Mouse (Mus musculus): Measurements from ENCODE around the gene Baiap2l1. TPM values are rescaled to one million over a fixed set of nuclear protein-coding genes. Genes with fewer than 3 reads are reported as not detected.

Baiap2l1 gene
- polyA plus RNA-seq, 1 experiment from 2014 or later: 20.9 TPM

GRCm38 (mm10) chr5:144232531-144232930 is 125.4 kb downstream of the Baiap2l1 start:
- in situ Hi-C loops (cut with MboI; ENCODE audit: low pct_unique_long_range_greater_than_20kb): no loop called here
- ChIA-PET CTCF (no interaction called here), POLR2A (no interaction called here)
- DNase-seq (ENCODE audit: low read depth, low spot score) (no peak), ATAC-seq (no peak)
- H3K27me3 ChIP-seq: no peaks in the 10 kb centered on the region
- TF ChIP-seq CTCF (IDR thresholded peaks at IDR 0.05): no peak

- TF ChIP-seq CTCF (IDR thresholded peaks at IDR 0.05): no peak
- no peaks in the 10 kb centered on the region for H3K27me3 ChIP-seq
- DNase-seq (ENCODE audit: low read depth, low spot score) (no peak), ATAC-seq (no peak)
- in situ Hi-C loops (cut with MboI; ENCODE audit: low pct_unique_long_range_greater_than_20kb): no loop called here
- ChIA-PET POLR2A (no interaction called here), CTCF (no interaction called here)
Observed at GRCm38 (mm10) chr5:144231410-144231809, 126.5 kb downstream of the Baiap2l1 start.

- in situ Hi-C loops (cut with MboI; ENCODE audit: low pct_unique_long_range_greater_than_20kb): no loop called here
- TF ChIP-seq CTCF (IDR thresholded peaks at IDR 0.05): no peak
- no peak for ATAC-seq
- ChIA-PET POLR2A (no interaction called here), CTCF (interaction anchor here (1.0 kb wide), 1 partner anchor 14 kb away, joined by 3 read pairs; the partner anchor contains the start of gene Bri3)
- DNase-seq (ENCODE audit: low read depth, low spot score): no peak
- no peaks in the 10 kb centered on the region for H3K27me3 ChIP-seq
Observed at GRCm38 (mm10) chr5:144230216-144230615, 127.7 kb downstream of the Baiap2l1 start.

GRCm38 (mm10) chr5:144226220-144226619 is 131.7 kb downstream of the Baiap2l1 start:
- TF ChIP-seq CTCF (IDR thresholded peaks at IDR 0.05): no peak
- DNase-seq (ENCODE audit: low read depth, low spot score) (no peak), ATAC-seq (no peak)
- in situ Hi-C loops (cut with MboI; ENCODE audit: low pct_unique_long_range_greater_than_20kb): no loop called here
- ChIA-PET CTCF (no interaction called here), POLR2A (no interaction called here)
- H3K27me3 ChIP-seq: no peaks in the 10 kb centered on the region

GRCm38 (mm10) chr5:144223899-144224816 is 133.8 kb downstream of the Baiap2l1 start:
- DNase-seq (ENCODE audit: low read depth, low spot score) (no peak), ATAC-seq (no peak)
- ChIA-PET POLR2A (no interaction called here), CTCF (no interaction called here)
- in situ Hi-C loops (cut with MboI; ENCODE audit: low pct_unique_long_range_greater_than_20kb): no loop called here
- H3K27me3 ChIP-seq: no peaks in the 10 kb centered on the region
- no peak for TF ChIP-seq CTCF (IDR thresholded peaks at IDR 0.05)

- POLR2A ChIA-PET: no interaction called here
Observed at GRCm38 (mm10) chr5:144223503-144223862, 134.4 kb downstream of the Baiap2l1 start, which contains the start of gene Tecpr1. TSS of gene Tecpr1 (minus strand) at chr5:144223615.

GRCm38 (mm10) chr5:144222811-144223502 is 135.0 kb downstream of the Baiap2l1 start:
- H3K27me3 ChIP-seq: no peaks in the 10 kb centered on the region
- ATAC-seq (peak; percentile 49), DNase-seq (ENCODE audit: low read depth, low spot score) (no peak)
- CTCF ChIA-PET: interaction anchor here (1.3 to 1.5 kb wide), 2 partner anchors 15 to 16 kb away, joined by 3 to 4 read pairs; no protein-coding TSS in a partner anchor
- POLR2A ChIA-PET: no interaction called here
- in situ Hi-C loops (cut with MboI; ENCODE audit: low pct_unique_long_range_greater_than_20kb): no loop called here
- TF ChIP-seq CTCF (IDR thresholded peaks at IDR 0.05): no peak

More at GRCm38 (mm10) chr5:144223503-144223862, 134.4 kb downstream of the Baiap2l1 start, which contains the start of gene Tecpr1:
- TF ChIP-seq CTCF (IDR thresholded peaks at IDR 0.05): no peak
- DNase-seq (ENCODE audit: low read depth, low spot score) (peak; percentile 64), ATAC-seq (peak; percentile 93)
- in situ Hi-C loops (cut with MboI; ENCODE audit: low pct_unique_long_range_greater_than_20kb): no loop called here
- CTCF ChIA-PET: no interaction called here
- no peaks in the 10 kb centered on the region for H3K27me3 ChIP-seq

- H3K27me3 ChIP-seq: no peaks in the 10 kb centered on the region
- ATAC-seq: no peak
- TF ChIP-seq CTCF (IDR thresholded peaks at IDR 0.05): no peak
- POLR2A ChIA-PET: interaction anchor here (0.6 to 1.0 kb wide), 2 partner anchors 16 to 136 kb away, joined by 3 read pairs; no protein-coding TSS in a partner anchor
- CTCF ChIA-PET: interaction anchor here (0.8 to 2.1 kb wide), 5 partner anchors 10 to 17 kb away, joined by 3 to 4 read pairs (median 3); no protein-coding TSS in a partner anchor
- in situ Hi-C loops (cut with MboI; ENCODE audit: low pct_unique_long_range_greater_than_20kb): no loop called here
- DNase-seq (ENCODE audit: low read depth, low spot score): no peak
Observed at GRCm38 (mm10) chr5:144221305-144221704, 136.6 kb downstream of the Baiap2l1 start.

GRCm38 (mm10) chr5:144219936-144220335 is 138.0 kb downstream of the Baiap2l1 start:
- H3K27me3 ChIP-seq: no peaks in the 10 kb centered on the region
- CTCF ChIA-PET: interaction anchor here (2.1 to 3.2 kb wide), 2 partner anchors 9 to 13 kb away, joined by 4 to 20 read pairs; no protein-coding TSS in a partner anchor
- POLR2A ChIA-PET: interaction anchor here (0.5 kb wide), 1 partner anchor 205 kb away, joined by 4 read pairs; the partner anchor contains the start of gene Ccz1
- no peak for DNase-seq (ENCODE audit: low read depth, low spot score)
- in situ Hi-C loops (cut with MboI; ENCODE audit: low pct_unique_long_range_greater_than_20kb): no loop called here
- no peak for ATAC-seq
- no peak for TF ChIP-seq CTCF (IDR thresholded peaks at IDR 0.05)

- DNase-seq (ENCODE audit: low read depth, low spot score) (no peak), ATAC-seq (no peak)
- ChIA-PET CTCF (interaction anchor here (2.1 to 3.2 kb wide), 2 partner anchors 8 to 12 kb away, joined by 4 to 20 read pairs; no protein-coding TSS in a partner anchor), POLR2A (interaction anchor here (0.5 kb wide), 1 partner anchor 205 kb away, joined by 4 read pairs; the partner anchor contains the start of gene Ccz1)
- H3K27me3 ChIP-seq: no peaks in the 10 kb centered on the region
- in situ Hi-C loops (cut with MboI; ENCODE audit: low pct_unique_long_range_greater_than_20kb): no loop called here
- TF ChIP-seq CTCF (IDR thresholded peaks at IDR 0.05): no peak
Observed at GRCm38 (mm10) chr5:144219306-144219705, 138.6 kb downstream of the Baiap2l1 start.

All from Patski (cell line).